Mouse (Mus musculus) layer of hippocampus, adult 8-10 months (tissue): ENCODE results near the gene Dmrt1. TPM values are rescaled to one million over a fixed set of nuclear protein-coding genes. Genes with fewer than 3 reads are reported as not detected.

Experiments
- DNase-seq, 2 experiments: peaks; one replicate each; pipeline ENCODE4 v3.0.0; 2022; ENCODE audit warnings: low spot score in 2 of 2
- total RNA-seq, 4 experiments: library from RNA; stranded (reverse); gene quantifications; 2 replicates each; pipeline ENCODE4 v1.2.4; 2022

Gene Dmrt1
- total RNA-seq, 4 experiments from 2014 or later = not detected

DNA sequence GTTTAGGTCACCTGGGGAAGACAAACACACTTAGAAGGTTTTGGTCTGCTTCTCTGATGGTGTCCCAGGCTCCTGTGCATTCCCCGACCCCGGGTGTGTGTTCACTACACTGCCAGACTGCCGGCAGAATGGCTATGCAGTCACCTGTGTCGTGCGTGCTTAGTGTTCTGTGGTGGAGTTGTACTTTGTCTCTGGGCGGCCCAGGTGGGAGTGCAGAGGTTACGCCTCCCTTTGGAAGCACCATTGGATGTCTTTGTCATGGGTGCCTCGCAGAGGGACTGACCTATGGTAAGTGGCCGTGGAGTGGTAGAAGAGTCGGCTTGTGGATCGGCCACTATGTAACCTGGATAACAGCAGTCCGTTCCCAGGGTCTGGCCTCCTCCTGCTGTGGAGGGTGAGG lies 59.0 kb downstream of the Dmrt1 start:
- no peak for DNase-seq

DNA sequence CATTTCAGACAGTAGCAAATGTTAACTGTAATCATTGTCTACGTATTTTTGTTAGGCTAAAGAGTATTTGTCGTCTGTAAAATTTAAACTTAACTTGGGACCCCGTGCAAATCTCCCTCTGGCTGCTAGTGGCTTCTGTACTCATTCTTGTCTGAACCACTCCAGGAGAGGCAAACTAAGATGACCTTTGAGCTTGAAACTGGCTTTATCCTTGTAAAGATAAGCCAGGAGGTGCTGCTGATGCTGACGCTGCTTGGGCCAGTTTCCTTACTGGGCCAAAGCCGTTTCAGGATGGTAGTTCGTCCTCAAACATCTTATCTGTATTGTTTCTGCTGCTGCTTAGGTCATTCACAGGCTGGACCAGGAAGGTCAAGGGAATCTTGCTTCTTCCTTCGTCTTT lies 64.4 kb downstream of the Dmrt1 start:
- DNase-seq = no peak

DNA sequence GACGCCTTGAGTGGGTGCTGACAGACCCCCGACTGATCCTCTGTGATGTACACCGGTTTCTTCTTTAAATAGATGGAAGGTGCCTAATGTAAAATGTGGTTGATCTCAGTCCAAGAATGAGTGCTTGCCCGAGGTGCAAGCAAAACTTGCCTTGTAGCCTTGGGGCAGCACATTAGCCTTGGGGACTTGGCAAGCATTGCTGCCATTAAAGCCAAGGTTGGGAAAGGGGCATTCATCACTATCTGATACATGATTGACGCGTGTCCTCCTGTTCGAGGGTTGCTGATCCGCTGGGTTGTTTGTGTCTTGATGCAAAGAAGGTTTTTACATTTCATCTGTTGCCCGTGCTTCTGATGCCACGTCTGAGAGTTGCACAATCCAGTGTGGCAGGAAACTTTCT lies 69.0 kb downstream of the Dmrt1 start:
- DNase-seq = no peak

DNA sequence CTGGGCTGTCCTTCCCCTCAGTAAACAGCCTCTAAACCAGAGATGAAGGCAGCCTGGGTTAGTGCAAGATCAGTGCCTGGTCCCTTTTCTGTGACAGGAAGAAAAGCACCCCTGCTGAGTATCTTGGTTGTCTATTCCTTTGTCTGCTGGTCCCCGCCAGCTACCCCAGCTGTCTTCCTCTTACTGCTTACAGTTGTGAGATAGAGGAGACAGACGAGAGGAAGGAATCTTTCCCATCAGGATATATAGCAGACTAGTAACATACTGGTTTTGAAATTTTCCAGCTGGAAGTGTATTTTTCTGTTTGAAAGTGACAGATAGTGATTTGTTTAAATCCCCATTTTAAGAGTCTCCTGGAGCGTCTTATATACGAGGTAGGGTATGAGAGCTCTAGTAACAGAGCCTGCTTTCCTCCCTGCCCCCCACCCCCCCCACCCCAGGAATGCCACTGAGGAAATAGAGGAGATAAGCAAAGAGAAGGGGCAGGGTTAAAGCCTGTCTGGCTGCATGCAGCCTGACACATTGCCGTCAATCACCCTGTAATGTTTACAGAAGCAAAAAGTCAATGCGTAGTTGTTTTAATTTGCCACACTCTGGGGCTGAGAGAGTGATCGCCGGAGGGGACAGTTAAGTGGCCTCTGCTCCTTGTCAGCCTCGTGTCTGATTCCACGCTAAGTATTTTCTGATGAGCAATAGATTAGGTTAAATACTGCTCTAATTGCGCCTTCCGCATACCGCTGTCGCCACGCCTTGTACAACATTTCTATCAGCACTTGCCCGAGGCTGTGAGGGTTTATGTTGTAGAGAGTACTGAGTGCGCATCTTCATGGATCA lies 69.8 kb downstream of the Dmrt1 start:
- DNase-seq = no peak

DNA sequence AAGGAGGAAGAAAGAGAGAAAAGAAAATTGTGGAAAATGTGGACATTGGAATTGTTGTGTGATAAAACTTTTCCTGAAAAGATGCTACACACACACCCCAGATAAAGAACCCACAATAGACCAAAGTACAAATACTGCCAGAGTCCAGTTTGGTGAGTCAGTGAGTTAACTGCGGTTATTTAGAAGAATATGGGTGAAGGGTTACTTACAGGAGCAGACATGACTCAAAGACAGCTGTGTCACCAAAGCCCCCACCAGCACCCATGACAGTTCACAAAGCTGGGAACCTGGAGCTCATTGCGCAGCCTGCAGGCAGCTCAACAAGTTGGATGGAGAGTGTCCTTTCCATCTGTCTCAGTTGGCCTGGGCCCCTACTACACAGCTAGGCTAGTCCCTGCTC lies 72.9 kb downstream of the Dmrt1 start:
- DNase-seq = no peak

DNA sequence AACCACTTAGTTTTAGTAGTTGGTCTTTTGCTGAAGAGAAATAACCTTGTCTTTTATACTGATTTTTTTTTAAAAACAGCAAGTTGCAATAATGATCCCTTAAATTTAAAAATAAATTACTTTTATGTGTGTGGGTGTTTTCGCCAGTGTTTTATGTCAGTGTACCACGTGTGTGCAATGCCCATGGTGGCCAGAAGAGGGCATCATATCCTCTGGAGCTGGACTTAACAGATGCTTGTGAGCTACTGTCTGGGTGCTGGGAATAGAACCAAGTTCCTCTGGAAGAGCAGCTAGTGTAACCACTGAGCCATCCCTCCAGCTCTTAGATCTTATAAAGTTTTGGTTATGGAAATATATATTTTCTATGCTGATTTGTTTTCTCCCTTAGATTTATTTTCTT lies 74.0 kb downstream of the Dmrt1 start:
- DNase-seq = no peak

DNA sequence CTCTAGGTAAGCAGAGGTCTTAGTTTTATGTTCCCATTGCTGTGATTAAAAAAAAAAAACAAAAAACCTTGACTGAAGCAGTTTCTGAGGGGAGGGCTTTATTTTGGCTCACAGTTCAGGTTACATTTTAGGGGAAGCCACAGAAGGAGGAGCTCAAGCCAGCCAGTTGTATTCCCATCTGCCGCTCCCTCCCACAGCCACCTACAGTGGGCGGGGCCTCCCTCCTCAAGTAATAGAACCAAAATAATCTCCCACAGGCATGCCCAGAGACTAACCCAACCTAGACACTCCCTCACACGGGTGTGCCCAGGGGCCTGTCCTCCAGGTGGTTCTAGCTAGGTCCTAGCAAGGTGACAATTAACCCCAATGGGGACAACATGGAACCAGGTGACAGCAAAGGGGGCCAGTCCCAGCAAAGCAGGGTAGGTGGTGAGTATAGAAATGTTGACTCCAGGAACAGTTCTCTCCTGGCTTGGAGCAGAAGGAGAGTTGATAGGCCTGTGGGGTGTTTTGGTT lies 92.4 kb downstream of the Dmrt1 start:
- no peak for DNase-seq

DNA sequence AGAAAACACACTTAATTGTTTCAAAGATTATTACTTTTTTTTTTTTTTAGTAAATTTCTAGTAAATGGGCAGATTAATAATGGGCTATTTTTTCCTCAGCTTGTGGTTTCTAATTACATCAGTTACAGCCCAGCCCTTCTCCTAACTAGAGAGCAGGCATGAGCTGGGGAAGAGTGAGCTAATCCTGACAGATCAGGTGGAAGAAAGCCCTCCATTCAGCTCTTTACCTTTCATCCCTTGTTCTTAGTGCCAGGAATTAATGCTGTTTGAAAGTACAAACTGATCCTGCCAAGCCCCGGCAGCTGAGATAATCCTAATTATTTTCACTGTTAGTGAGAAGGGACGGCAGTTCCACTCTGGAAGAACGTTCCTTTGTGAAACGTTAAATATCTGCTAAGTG lies 93.2 kb downstream of the Dmrt1 start:
- no peak for DNase-seq

DNA sequence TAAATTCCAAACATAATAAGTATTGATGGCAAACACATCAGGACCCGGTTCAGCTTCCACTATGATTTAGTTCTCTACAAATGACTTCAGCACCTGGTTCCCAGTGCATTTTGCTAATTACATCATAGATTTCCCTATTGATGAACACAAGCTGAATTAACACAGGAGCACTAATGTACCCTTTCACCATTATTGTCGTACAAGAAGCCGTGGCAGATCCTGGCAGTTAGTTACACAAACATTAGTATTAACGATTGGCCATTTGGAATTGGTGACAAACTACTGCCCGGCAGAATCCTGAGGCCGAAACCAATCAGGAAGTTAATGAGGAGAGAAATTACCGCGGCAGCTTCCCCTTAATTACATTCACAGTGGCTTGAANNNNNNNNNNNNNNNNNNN lies 96.5 kb downstream of the Dmrt1 start:
- no peak for DNase-seq

DNA sequence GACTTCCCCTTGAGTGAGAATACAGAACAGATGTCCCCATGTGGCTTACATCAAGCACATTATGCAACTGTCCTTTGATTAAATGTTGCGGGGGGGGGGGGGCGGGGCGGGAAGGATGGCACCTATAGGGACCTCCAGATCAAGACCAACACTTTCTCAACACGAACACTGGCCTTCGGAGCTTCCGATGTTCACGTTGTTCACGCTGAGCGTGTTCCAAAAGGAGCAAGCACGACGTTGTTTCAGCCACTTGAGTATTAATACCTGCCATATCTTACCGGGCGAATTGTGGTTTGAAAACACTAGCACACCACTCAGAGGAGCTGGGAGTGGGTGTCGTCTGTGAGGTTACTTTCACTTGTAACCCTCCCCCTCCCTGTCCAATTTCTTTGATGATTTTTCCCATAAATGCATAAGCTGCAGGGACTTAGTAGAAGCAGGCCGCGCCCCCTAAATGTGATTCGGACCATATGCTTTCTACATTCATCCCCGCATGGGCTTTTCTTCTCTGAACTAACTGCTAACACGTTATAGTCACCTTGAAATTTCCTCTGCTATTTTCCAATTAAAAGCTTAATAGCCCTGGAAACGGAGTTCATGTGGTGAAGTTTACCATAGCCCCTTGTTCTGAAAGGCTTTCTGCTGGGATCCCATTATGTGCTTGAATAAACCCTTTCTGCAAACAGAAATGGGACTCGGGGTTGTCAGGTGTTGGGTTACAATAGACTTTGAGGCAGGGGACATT lies 102.2 kb downstream of the Dmrt1 start:
- DNase-seq = no peak

DNA sequence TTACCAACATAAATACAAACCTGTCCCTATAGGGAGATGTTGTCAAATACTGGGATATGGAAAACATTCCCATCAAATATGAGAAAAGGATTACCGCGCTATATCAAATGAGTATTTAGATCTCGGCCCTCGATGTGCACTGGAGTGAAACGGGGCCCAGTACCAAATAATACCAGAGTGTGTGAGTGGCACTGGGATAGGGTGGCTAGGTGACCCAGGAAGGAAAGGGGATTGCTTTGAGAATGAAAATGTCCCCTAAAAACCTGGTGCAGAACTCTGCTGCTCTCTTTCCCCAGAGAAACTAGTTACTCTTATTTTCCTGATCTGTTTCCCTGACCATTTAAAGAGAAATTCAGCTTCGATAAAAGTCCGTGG lies 102.8 kb downstream of the Dmrt1 start:
- no peak for DNase-seq

DNA sequence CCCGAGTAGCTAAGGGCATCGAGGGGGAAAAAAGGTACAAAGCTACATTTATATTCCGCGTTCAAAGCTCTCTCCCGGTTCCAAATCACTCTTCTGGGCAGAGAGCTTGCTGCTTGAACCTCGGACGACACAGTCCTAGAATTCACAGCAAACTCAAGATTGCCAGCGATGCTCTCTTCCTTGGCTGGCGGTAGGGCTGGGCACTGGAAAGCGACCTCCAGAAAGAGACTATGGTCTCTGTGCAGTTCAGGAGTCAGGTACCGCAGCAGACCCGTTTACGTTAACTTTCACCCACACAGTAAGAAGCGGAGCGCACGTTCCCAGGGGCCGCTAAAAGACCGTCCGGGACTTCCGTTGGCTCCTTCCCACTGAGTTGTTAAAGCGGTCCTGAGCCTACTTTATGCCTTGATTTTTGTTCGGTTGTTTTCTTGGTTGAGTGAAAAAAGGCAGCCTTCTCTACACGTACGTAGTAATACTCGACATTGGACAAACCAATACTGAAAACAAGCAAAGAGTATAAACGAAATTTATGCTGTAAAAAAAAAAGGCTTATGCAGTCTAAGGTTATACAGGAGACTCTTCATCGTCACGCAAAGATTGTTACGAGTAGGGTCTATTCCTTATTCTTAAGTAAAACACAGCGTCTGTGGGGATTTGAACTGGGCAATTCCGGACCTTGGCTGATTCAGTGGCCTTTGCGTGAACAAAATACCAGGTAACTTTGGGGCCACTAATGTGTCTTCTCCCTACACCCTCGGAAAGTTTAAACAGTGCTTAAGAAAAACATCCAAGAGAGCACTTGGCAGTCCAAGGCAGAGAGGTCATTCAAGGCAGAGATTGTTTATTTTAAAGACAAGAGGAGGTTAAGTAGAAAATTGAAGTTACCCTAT lies 103.8 kb downstream of the Dmrt1 start:
- no peak for DNase-seq

DNA sequence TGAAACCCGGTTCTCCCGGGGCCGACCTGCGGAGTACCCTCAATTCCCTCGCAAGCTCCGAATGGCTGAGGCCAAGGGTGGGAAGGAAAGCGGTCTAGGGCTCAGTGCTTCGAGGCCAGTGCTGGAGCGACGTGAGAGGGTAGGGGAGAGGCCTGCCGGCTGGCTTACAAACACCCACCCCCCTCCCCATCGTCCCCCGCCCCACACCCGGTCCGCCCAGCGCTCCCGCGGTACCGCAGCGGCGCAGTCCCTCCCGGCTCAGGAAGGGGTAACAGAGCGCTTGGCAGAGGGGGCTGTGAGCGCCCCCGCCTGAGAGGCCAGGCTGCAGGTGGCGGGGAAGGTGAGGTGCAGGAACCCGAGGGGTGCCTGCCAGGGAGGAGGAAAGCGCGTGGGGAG lies 104.6 kb downstream of the Dmrt1 start, which contains the start of gene Dmrt3:
Gene Dmrt3 (plus strand): TSS at position 287 of the 396 bp plus-strand sequence.
- no peak for DNase-seq

DNA sequence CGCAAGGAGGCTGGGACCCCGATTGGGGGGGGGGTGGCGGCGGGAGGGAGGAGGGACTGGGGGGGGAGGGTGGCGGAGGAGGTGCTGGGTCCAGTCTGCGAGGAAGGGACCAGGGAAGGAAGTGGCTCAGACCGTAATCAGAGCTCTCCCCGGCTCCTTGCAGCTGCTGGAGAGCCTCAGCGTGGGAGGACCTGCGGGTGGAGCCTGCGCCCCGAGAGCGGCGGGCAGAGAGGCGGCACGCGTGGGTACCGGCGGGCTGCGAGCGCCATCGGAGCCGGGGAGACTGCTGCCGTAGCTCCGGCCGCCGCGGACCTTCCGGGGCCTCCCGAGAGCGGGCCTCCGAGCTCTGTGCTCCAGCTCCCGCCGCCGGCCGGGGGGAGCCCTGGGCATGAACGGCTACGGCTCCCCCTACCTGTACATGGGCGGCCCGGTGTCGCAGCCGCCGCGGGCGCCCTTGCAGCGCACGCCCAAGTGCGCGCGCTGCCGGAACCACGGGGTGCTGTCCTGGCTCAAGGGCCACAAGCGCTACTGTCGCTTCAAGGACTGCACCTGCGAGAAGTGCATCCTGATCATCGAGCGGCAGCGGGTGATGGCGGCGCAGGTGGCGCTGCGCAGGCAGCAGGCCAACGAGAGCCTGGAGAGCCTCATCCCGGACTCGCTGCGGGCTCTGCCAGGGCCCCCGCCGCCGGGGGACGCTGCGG lies 105.1 kb downstream of the Dmrt1 start:
- DNase-seq = no peak

DNA sequence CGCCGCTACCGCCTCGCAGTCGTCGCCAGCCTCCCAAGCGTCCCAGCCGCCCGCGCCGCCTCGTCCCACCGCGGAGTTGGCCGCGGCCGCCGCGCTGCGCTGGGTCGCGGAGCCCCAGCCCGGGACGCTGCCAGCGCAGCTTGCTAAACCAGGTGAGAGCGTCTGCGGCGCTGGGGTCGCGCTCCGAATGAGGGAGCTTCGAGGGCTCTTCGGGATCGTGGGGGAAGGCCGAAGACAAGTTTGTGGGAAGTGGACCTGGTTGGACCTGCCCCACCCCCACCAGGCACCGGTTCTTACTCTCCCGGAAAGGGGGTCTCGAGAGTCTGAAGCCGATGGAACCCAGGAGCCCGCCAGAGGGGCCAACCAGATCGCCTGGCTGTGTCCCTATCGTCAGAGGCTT lies 105.7 kb downstream of the Dmrt1 start:
- DNase-seq = no peak

DNA sequence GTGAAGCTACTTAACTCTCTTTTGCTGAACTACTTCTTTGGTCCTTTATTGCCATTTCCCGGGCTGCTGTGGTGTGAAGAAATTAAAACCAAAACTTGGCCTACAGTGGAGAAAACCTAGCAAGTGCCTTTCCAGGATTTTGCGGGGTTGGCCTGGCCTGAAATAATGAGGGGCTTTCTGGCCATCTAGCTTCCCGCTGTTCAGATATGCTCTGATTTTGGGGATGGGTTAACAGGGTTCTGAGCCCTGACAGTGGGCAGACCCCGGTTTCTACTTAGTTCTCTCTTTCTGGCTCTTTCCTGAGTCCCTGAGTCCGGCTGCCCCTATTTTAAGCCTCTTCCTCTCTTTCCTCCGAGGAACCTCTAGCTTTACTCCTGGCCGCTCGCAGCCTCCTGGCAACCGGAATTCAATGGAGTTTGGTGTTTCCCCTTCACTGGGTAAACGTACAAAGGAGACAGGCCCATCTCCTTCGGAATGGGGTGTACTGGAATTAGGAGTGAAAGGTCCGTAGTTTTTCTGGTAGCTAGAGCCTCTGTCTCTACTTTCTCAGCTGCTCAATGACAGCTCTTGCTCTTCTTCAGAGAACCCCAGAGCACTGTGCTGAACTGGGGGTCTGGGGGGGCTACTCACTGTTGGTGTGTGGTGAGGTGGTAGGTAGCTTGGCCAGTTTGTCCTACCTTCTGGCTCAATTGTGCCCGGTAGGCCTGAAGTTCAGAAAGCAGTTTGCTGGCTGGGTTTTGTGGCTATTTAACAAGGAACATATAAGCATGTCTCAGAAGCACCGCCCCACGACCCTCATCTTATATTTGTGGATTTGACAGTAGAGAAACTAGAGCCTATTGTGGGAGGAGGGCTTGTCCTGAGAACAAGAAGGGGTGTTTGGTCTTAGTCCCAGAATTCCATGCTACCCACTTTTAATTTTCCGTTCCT lies 106.7 kb downstream of the Dmrt1 start:
- no peak for DNase-seq

DNA sequence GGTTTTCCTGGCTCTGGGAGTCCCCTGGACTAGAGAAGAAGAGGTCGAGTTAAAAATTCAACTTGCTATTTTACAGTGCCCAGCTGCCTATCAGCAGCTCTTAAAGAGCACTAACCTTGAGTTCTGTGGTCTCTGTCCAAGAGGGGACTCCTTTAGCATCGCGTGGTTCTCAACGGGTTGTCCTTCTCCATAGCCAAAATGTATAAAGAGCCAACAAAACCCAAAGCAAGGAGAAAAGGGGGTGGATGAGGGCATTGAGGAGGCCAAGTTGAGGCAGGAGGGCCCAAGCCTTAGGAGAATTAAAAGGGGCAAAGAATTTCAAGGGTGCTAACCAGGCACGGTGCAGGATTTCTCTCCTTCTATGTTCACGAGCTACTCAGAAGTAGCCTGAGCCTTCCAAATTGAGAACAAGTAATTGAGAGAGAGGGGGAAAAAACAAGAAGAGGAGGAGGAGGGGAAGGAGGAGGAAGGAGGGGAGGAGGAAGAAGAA lies 107.4 kb downstream of the Dmrt1 start:
- no peak for DNase-seq

DNA sequence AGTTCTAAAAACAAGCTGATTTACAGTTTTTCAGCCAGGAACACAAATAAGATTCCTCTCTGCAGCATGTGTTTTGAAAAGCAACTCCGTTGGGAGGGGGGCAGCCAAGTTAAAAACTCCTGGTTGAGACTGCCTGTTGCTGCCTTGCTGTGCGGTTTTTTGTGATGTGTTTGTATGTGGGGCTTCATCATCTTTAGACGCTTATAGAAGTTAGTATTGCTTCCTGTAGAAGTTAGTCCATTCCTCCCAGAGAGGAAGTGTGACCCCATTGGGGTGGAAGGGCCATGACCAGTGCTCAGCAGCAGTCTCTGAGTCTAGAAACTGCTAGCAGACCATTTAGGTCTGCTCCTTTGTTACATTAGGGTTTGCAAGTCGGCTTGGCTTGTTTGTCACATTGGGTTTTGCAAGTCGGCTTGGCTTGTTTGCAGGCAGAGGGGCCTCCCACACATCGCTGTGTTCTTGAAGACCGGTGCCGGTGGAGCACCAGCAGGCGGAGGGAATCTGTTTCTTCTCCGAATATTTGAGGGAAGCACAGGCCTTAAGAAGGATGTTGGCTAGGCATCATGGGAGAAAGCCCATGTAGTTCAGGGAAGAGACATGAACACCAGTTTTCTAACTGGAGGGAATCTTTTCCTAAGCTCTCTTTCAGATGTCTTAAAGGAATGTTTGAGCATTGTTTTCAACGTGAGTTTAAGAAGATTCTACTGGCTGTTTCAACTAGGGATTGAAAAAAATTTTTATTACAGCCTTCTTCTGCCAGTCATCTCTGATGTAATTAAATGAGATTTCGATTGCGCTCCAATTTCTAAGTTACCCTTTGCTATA lies 108.3 kb downstream of the Dmrt1 start:
- no peak for DNase-seq

DNA sequence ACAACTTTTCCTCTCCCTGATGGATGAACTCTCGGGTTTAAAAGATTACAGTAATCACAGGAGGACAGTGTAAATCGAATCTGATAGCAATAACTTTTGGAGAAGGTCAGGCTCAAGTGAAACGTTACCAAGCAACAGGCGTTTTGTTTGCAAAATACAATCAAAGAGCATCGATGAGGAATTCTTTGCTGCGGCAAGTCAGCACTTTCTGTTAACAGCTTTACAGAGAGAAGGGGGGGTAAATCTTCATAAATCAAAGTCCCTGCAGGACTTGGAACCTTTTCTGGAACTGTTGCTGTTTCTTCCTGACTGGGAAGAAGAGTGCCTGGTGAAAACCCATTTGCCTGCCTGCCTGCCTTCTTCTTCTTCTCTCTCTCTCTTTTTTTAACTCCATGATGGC lies 110.5 kb downstream of the Dmrt1 start:
- DNase-seq = no peak
